Mouse (Mus musculus): ENCODE results near the gene Ptk7.

Gene Ptk7

DNA sequence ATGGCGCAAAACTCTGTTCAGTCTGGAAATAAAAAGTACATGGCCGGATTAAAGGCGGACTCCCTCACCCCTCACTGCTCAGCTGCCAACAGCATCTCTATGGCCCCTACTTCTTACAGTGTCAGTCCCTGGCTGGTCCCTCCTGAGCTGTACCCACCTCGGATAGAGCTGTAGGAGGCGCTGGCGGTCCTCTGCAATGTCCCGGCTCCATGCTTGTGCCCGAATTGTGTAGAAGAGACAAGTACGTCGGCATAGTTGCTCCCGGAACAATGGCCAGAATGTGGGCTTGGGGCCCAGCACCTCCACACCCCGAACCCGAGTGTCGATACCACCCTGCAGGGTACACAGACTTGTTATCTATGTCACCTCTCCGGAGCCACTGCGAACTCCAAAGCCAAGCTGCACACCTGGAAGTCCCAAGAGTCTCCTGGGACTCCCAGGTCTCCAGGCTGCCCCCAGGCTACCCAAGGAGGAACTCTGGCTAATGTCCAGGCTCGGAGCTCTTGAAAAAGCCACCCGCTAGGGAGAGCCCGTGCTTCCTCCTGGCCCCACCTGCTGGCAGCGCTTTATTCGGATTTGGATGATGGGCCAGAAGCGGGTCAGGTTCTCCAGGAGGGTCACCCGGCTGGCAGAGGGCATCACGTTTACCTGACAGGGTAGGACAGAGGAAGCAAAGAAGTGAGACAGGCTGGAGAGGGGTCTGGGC, 107.2 kb downstream of the Ptk7 start:
- TF ChIP-seq NANOG (IDR thresholded peaks at IDR 0.05; ENCODE audit: borderline replicate concordance, low read length) (no peak), CTCF (conservative IDR thresholded peaks at IDR 0.05; ENCODE audit: low read length) (peak; percentile 44), POU5F1 (IDR thresholded peaks at IDR 0.05; ENCODE audit: borderline replicate concordance, low read length) (no peak)

DNA sequence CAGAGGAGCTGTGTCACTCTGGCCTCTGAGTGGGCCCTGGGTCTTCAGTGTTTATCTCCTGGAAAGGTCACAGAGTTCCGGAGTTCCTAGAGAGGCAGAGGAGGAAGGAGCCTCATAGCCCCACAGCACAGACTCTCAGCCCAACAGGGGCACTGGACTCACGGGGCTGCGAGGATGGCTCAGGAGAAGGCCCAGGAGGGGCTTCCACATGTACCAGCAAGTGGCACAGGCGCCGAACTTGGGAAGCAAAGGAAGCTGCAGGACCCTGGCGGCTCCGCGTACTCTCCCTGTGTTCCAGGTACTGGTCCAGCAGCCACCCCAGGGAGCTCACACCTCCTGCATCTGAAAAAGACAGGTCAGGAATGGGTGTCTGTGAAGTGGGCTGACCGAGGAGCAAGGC, 108.1 kb downstream of the Ptk7 start:
- Histone ChIP-seq H3K4me3 (replicated peaks; ENCODE audit: low read length) (peak overlapping the region; percentile 67), H3K27me3 (ENCODE audit: insufficient read depth, low read length) (peaks cover 64% of the 10 kb centered on the region), H3K4me1 (replicated peaks; ENCODE audit: low read depth, low read length) (peaks cover 37% of the 10 kb centered on the region), H3K9me3 (ENCODE audit: low read length) (no peaks in the 10 kb centered on the region), H3K36me3 (ENCODE audit: insufficient read depth, low read length) (no peaks in the 10 kb centered on the region)
- no peak for TF ChIP-seq NANOG (IDR thresholded peaks at IDR 0.05; ENCODE audit: borderline replicate concordance, low read length)

More for the DNA sequence above, 107.2 kb downstream of the Ptk7 start:
- H3K36me3 ChIP-seq (ENCODE audit: insufficient read depth, low read length): no peaks in the 10 kb centered on the region
- peaks cover 69% of the 10 kb centered on the region for H3K27me3 ChIP-seq (ENCODE audit: insufficient read depth, low read length)
- H3K4me3 ChIP-seq (replicated peaks; ENCODE audit: low read length): peak overlapping the region; percentile 67
- H3K9me3 ChIP-seq (ENCODE audit: low read length): no peaks in the 10 kb centered on the region
- H3K4me1 ChIP-seq (replicated peaks; ENCODE audit: low read depth, low read length): peaks cover 41% of the 10 kb centered on the region

DNA sequence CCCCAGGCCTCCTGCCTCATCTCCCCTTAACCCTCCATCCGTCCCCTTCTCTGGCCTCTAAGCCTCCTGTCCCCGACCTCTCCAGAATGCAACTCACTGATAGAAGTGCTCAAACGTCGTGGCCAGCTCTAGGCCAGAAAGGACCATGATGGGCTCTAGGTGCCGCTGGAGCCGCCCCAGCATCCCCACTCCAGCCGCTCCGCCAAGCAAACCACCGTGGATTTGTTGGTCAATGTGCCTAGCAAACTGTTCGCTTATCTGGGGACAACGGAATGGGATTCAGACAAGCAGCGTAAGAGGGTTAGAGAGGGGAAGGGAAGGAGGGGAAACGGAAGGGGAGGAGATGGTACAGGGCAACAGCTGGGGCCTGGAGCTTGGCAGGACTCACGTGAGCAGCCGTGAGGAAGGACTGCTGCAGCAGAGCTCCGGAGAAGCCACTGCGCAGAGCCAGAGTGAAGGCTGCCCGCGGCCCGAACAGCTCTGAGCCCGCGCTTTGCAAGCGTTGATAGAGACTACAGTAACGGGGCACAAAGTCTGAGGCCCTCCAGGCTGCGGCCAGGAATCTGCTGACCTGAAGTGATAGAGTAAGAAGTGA, 108.8 kb downstream of the Ptk7 start:
- no peak for TF ChIP-seq CTCF (conservative IDR thresholded peaks at IDR 0.05; ENCODE audit: low read length)
- no peak for TF ChIP-seq POU5F1 (IDR thresholded peaks at IDR 0.05; ENCODE audit: borderline replicate concordance, low read length)
- TF ChIP-seq NANOG (IDR thresholded peaks at IDR 0.05; ENCODE audit: borderline replicate concordance, low read length): no peak
- H3K4me3 ChIP-seq (replicated peaks; ENCODE audit: low read length): peak overlapping the region; percentile 67
- H3K4me1 ChIP-seq (replicated peaks; ENCODE audit: low read depth, low read length): peaks cover 32% of the 10 kb centered on the region
- H3K27me3 ChIP-seq (ENCODE audit: insufficient read depth, low read length): peaks cover 63% of the 10 kb centered on the region
- no peaks in the 10 kb centered on the region for H3K9me3 ChIP-seq (ENCODE audit: low read length)
- H3K36me3 ChIP-seq (ENCODE audit: insufficient read depth, low read length): no peaks in the 10 kb centered on the region

DNA sequence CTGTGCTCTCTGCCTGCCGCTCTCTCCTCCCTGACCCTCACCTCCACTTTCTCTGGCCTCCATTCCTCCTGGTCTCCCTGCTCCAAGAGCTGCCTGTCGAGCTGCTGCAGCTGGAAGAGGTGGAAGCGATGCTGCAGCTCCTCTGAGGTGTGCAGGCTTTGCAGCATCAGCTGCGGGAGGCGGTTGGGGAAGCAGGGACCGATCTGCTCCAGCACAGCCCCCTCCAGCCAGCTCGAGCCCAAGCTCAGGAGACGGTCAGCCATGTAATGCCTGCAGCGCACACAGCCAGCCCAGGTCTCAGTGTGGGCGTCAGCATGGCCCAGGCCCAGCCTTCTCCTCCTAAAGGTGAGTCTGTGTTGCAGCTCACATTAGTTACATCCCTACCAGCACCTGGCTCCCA, 109.3 kb downstream of the Ptk7 start:
- peaks cover 32% of the 10 kb centered on the region for H3K4me1 ChIP-seq (replicated peaks; ENCODE audit: low read depth, low read length)
- no peaks in the 10 kb centered on the region for H3K9me3 ChIP-seq (ENCODE audit: low read length)
- H3K4me3 ChIP-seq (replicated peaks; ENCODE audit: low read length): peak overlapping the region; percentile 67
- H3K27me3 ChIP-seq (ENCODE audit: insufficient read depth, low read length): peaks cover 59% of the 10 kb centered on the region
- no peak for TF ChIP-seq POU5F1 (IDR thresholded peaks at IDR 0.05; ENCODE audit: borderline replicate concordance, low read length)
- TF ChIP-seq NANOG (IDR thresholded peaks at IDR 0.05; ENCODE audit: borderline replicate concordance, low read length): no peak
- TF ChIP-seq CTCF (conservative IDR thresholded peaks at IDR 0.05; ENCODE audit: low read length): no peak
- H3K36me3 ChIP-seq (ENCODE audit: insufficient read depth, low read length): no peaks in the 10 kb centered on the region
